Mouse (Mus musculus) stomach, embryonic 16.5 days (tissue): ENCODE measurements around the gene Rora. TPM values are rescaled to one million over a fixed set of nuclear protein-coding genes. Genes with fewer than 3 reads are reported as not detected.
A peak's percentile ranks its signal among the peaks of the same experiment; 100 is the strongest.

Experiments used
- ATAC-seq: fragments of 200-750 bp; cut with Nextera tagmentation; 2 replicates; pipeline ENCODE4 v1.8.0; 2017; ENCODE audit warnings: moderate number of reproducible peaks, moderate TSS enrichment; ENCODE audit not compliant: insufficient read depth, low FRiP score
- H3K27ac ChIP-seq: fragments of 300-500 bp; sonication (generic); 2 replicates; pipeline ENCODE4 v1.5.1; 2014; ENCODE audit warnings: low read length
- H3K27me3 ChIP-seq: fragments of 300-500 bp; sonication (generic); 2 replicates; pipeline ENCODE4 v1.6.1; 2014; ENCODE audit warnings: low read length, control low read depth, mixed read lengths; ENCODE audit not compliant: control insufficient read depth, insufficient read depth
- H3K36me3 ChIP-seq: fragments of 300-500 bp; sonication (generic); 2 replicates; pipeline ENCODE4 v1.6.1; 2014; ENCODE audit warnings: low read length; ENCODE audit not compliant: control insufficient read depth, insufficient read depth
- H3K4me1 ChIP-seq: fragments of 300-500 bp; sonication (generic); 2 replicates; pipeline ENCODE4 v1.6.1; 2014; ENCODE audit warnings: low read length, control low read depth, mixed read lengths; ENCODE audit not compliant: control insufficient read depth, insufficient read depth
- H3K4me2 ChIP-seq: fragments of 300-500 bp; sonication (generic); 2 replicates; pipeline ENCODE4 v1.6.1; 2014; ENCODE audit warnings: low read depth, low read length, mixed read lengths
- H3K4me3 ChIP-seq: fragments of 300-500 bp; sonication (generic); replicated peaks from 2 replicates; pipeline ENCODE4 v1.5.1; 2014; ENCODE audit warnings: mild to moderate bottlenecking, low read length
- H3K9ac ChIP-seq: fragments of 300-500 bp; sonication (generic); 2 replicates; pipeline ENCODE4 v1.6.1; 2014; ENCODE audit warnings: low read length
- H3K9me3 ChIP-seq: fragments of 300-500 bp; sonication (generic); replicated peaks from 2 replicates; pipeline ENCODE4 v1.6.1; 2016; ENCODE audit warnings: low read length, control low read depth; ENCODE audit not compliant: control insufficient read depth
- WGBS: fragments of 180-500 bp; shearing (Covaris S2); extraction: QIAGEN DNeasy Blood & Tissue Kit; methylation state at CpG from one replicate; pipeline ENCODE4 v1.1.7; 2014; 5-methylcytosine and 5-hydroxymethylcytosine counted together
- polyA plus RNA-seq: library from polyadenylated mRNA; unstranded; fragments of >200 nt; fragmentation: Nextera tagmentation; extraction: Ambion mirVana; gene quantifications from 2 replicates; pipeline ENCODE4 v1.2.1, GENCODE M21; 2015

Gene Rora
- polyA plus RNA-seq, 1 experiment from 2014 or later, result 8.4 TPM

- WGBS, result 48% methylated on average over 3 of the region's 3 CpGs
- H3K4me1 ChIP-seq, result no peaks in the 10 kb centered on the region
- no peaks in the 10 kb centered on the region for H3K36me3 ChIP-seq
- no peak overlapping the region for H3K27ac ChIP-seq
- no peak overlapping the region for H3K4me3 ChIP-seq
- no peak overlapping the region for H3K9ac ChIP-seq
- no peaks in the 10 kb centered on the region for H3K27me3 ChIP-seq
- no peak overlapping the region for H3K4me2 ChIP-seq
- no peaks in the 10 kb centered on the region for H3K9me3 ChIP-seq
- no peak for ATAC-seq
These were observed 30.4 kb downstream of the Rora start for GRCm38 (mm10) chr9:68683938-68684337.

DNA sequence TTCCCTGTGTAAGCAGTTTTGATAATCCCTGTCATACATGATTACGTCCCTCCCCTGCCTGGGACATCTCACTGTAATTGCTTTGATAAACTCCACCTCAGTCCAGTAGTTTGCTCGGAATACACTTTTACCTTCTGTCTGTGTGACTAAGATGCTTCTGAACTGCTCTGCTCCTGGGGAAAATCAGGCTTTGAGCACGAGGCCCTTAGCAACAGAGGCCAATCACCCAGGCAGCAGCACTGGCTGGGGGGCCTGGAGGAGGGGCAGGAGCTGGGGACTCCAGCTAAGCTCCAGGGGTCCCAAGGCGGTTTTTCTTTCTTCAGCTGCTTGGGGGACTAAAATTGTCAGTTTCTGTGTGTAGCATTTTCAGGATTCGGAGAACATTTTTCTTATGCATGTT lies 32.0 kb downstream of the Rora start:
- Histone ChIP-seq H3K36me3 (no peaks in the 10 kb centered on the region), H3K9ac (no peak overlapping the region), H3K9me3 (no peaks in the 10 kb centered on the region), H3K27me3 (no peaks in the 10 kb centered on the region), H3K4me2 (no peak overlapping the region), H3K4me1 (no peaks in the 10 kb centered on the region), H3K4me3 (no peak overlapping the region), H3K27ac (no peak overlapping the region)
- 48% methylated on average over 5 of the region's 5 CpGs for WGBS
- ATAC-seq, result no peak

- WGBS, result 55% methylated on average over 10 of the region's 10 CpGs
- ATAC-seq, result no peak
- Histone ChIP-seq H3K27ac (no peak overlapping the region), H3K4me2 (no peak overlapping the region), H3K4me3 (no peak overlapping the region), H3K9ac (no peak overlapping the region), H3K36me3 (no peaks in the 10 kb centered on the region), H3K9me3 (no peaks in the 10 kb centered on the region), H3K27me3 (no peaks in the 10 kb centered on the region), H3K4me1 (no peaks in the 10 kb centered on the region)
These were observed 33.8 kb downstream of the Rora start for GRCm38 (mm10) chr9:68687251-68687874.

DNA sequence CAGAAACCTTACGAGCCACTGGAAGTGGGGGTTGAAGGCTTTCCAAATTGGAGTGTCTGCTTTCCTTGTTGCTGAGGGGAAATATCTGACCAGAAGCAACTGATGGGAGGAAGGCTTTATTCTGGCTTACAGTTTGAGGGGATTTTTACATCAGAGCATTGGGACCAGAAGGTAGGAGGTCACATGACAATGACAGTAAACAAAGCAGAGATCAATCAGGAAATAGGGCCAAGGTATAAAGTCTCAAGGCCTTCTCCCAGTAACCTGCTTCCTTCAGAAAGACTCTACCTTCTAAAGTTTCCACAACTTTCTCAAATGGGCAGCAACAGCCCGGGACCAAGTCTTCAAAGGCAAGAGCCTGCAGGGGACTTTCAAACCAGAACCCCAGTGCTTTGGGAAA lies 34.6 kb downstream of the Rora start:
- no peaks in the 10 kb centered on the region for H3K36me3 ChIP-seq
- 95% methylated on average over 2 of the region's 2 CpGs for WGBS
- H3K4me1 ChIP-seq, result no peaks in the 10 kb centered on the region
- H3K9ac ChIP-seq, result no peak overlapping the region
- ATAC-seq, result no peak
- H3K27me3 ChIP-seq, result no peaks in the 10 kb centered on the region
- no peaks in the 10 kb centered on the region for H3K9me3 ChIP-seq
- no peak overlapping the region for H3K27ac ChIP-seq
- H3K4me2 ChIP-seq, result no peak overlapping the region
- H3K4me3 ChIP-seq, result no peak overlapping the region

DNA sequence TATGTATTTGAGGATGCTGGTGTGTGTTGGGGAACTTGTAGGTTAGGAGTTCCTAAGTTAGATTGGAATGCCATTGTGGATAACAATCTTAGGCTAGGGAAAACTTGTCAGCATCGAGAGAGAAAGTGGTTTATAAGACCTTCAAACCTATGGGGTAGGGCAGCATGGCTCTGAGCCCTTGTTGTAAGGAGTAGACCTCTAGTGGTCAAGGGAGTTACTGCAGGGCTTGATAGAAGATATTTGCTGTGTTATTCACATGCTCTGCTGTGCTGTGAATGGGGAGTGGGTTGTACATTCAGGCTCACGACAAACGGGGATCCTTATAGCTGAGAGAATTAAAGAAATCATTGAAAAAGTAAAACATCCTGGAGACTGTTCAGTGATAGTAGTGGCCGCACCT lies 35.8 kb downstream of the Rora start:
- H3K27ac ChIP-seq, result no peak overlapping the region
- ATAC-seq, result no peak
- H3K4me1 ChIP-seq, result no peaks in the 10 kb centered on the region
- H3K4me3 ChIP-seq, result no peak overlapping the region
- 35% methylated on average over 4 of the region's 4 CpGs for WGBS
- H3K27me3 ChIP-seq, result no peaks in the 10 kb centered on the region
- no peaks in the 10 kb centered on the region for H3K9me3 ChIP-seq
- no peaks in the 10 kb centered on the region for H3K36me3 ChIP-seq
- H3K4me2 ChIP-seq, result no peak overlapping the region
- H3K9ac ChIP-seq, result no peak overlapping the region

- Histone ChIP-seq H3K4me1 (peaks cover 11% of the 10 kb centered on the region), H3K9ac (no peak overlapping the region), H3K27me3 (no peaks in the 10 kb centered on the region), H3K27ac (peak overlapping the region; percentile 30; the same call in 1 of the 2 replicates), H3K36me3 (no peaks in the 10 kb centered on the region), H3K4me2 (no peak overlapping the region), H3K4me3 (no peak overlapping the region), H3K9me3 (no peaks in the 10 kb centered on the region)
- ATAC-seq, result no peak
- 27% methylated on average over 4 of the region's 4 CpGs for WGBS
These were observed 41.4 kb downstream of the Rora start for GRCm38 (mm10) chr9:68694889-68695495.

GRCm38 (mm10) chr9:68695496-68695969 lies 41.9 kb downstream of the Rora start:
- WGBS, result 47% methylated on average over 16 of the region's 16 CpGs
- H3K4me3 ChIP-seq, result no peak overlapping the region
- no peaks in the 10 kb centered on the region for H3K27me3 ChIP-seq
- ATAC-seq, result no peak
- no peak overlapping the region for H3K9ac ChIP-seq
- peaks cover 11% of the 10 kb centered on the region for H3K4me1 ChIP-seq
- H3K9me3 ChIP-seq, result no peaks in the 10 kb centered on the region
- H3K4me2 ChIP-seq, result no peak overlapping the region
- no peaks in the 10 kb centered on the region for H3K36me3 ChIP-seq
- H3K27ac ChIP-seq, result peak overlapping the region; percentile 30; the same call in 1 of the 2 replicates

GRCm38 (mm10) chr9:68696425-68696956 lies 42.9 kb downstream of the Rora start:
- no peak overlapping the region for H3K27ac ChIP-seq
- peaks cover 11% of the 10 kb centered on the region for H3K4me1 ChIP-seq
- no peaks in the 10 kb centered on the region for H3K9me3 ChIP-seq
- H3K36me3 ChIP-seq, result no peaks in the 10 kb centered on the region
- no peak overlapping the region for H3K9ac ChIP-seq
- no peak overlapping the region for H3K4me2 ChIP-seq
- no peak for ATAC-seq
- no peaks in the 10 kb centered on the region for H3K27me3 ChIP-seq
- no peak overlapping the region for H3K4me3 ChIP-seq
- WGBS, result 79% methylated on average over 3 of the region's 3 CpGs

DNA sequence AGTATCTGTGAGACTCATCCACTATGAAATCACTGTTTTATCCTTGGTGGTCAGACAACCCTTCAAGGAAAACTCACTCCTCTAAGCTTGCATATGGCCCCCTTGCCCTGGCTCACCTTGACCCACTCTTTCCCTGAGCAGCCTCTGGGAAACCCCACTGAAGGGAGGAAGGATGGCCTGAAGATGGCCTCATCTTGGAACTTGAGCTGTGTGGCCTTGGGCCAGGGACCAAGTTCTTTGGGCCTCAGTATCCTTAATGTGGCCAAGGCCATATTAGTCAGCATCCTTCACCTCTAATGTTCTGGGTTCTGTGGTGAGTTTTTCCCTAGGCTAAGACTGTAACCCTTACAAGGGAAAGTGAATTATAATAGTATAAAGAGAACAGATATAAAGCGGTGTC lies 45.8 kb downstream of the Rora start:
- H3K9ac ChIP-seq, result no peak overlapping the region
- H3K36me3 ChIP-seq, result no peaks in the 10 kb centered on the region
- H3K4me3 ChIP-seq, result no peak overlapping the region
- no peak overlapping the region for H3K27ac ChIP-seq
- no peak for ATAC-seq
- H3K9me3 ChIP-seq, result no peaks in the 10 kb centered on the region
- WGBS, result 77% methylated on average over 1 of the region's 1 CpGs
- no peak overlapping the region for H3K4me2 ChIP-seq
- H3K27me3 ChIP-seq, result no peaks in the 10 kb centered on the region
- H3K4me1 ChIP-seq, result peaks cover 11% of the 10 kb centered on the region
